Mouse (Mus musculus) hindbrain, postnatal 0 days (tissue): ENCODE results near the gene Rnase2b. TPM values are rescaled to one million over a fixed set of nuclear protein-coding genes. Genes with fewer than 3 reads are reported as not detected.

ENCODE experiments used
- ATAC-seq: fragments of 200-750 bp; cut with Nextera tagmentation; 2 replicates; pipeline ENCODE4 v1.8.0; 2017; ENCODE audit warnings: mild to moderate bottlenecking, moderate TSS enrichment, moderate library complexity
- DNase-seq: peaks from one replicate; pipeline ENCODE4 v3.0.0-alpha.2; 2015; ENCODE audit warnings: low spot score
- H3K27ac ChIP-seq: fragments of 300-500 bp; sonication (generic); 2 replicates; pipeline ENCODE4 v1.5.1; 2014; ENCODE audit warnings: mild to moderate bottlenecking
- H3K27me3 ChIP-seq: fragments of 300-500 bp; sonication (generic); 2 replicates; pipeline ENCODE4 v1.6.1; 2014; ENCODE audit warnings: low read length, mixed read lengths; ENCODE audit not compliant: insufficient read depth
- H3K36me3 ChIP-seq: fragments of 300-500 bp; sonication (generic); 2 replicates; pipeline ENCODE4 v1.6.1; 2014; ENCODE audit warnings: low read length, mixed read lengths; ENCODE audit not compliant: insufficient read depth
- H3K4me1 ChIP-seq: fragments of 300-500 bp; sonication (generic); 2 replicates; pipeline ENCODE4 v1.6.1; 2014; ENCODE audit warnings: antibody characterized with exemption, low read length, mixed read lengths; ENCODE audit not compliant: insufficient read depth
- H3K4me2 ChIP-seq: fragments of 300-500 bp; sonication (generic); 2 replicates; pipeline ENCODE4 v1.6.1; 2014; ENCODE audit warnings: low read depth, mild to moderate bottlenecking, low read length, moderate library complexity, mixed read lengths
- H3K4me3 ChIP-seq: fragments of 300-500 bp; sonication (generic); 2 replicates; pipeline ENCODE4 v1.5.1; 2014; ENCODE audit warnings: low read length
- H3K9ac ChIP-seq: fragments of 300-500 bp; sonication (generic); replicated peaks from 2 replicates; pipeline ENCODE4 v1.6.1; 2014; ENCODE audit warnings: mild to moderate bottlenecking, low read length, moderate library complexity, mixed read lengths
- H3K9me3 ChIP-seq: fragments of 300-500 bp; sonication (generic); 2 replicates; pipeline ENCODE4 v1.6.1; 2016; ENCODE audit warnings: low read length, mixed read lengths
- CTCF ChIP-seq: IDR thresholded peaks from 2 replicates; pipeline ENCODE4 v1.5.1; 2016; ENCODE audit warnings: antibody characterized with exemption, control low read depth, low read depth
- WGBS: fragments of 180-500 bp; shearing (Covaris S2); extraction: QIAGEN DNeasy Blood & Tissue Kit; methylation state at CpG from one replicate; pipeline ENCODE4 v1.1.7; 2014; 5-methylcytosine and 5-hydroxymethylcytosine counted together
- polyA plus RNA-seq: library from polyadenylated mRNA; unstranded; fragments of >200 nt; fragmentation: Nextera tagmentation; extraction: Ambion mirVana; gene quantifications from 2 replicates; pipeline ENCODE4 v1.2.1, GENCODE M21; 2015
- total RNA-seq: library from RNA; depleted of rRNA; stranded (reverse); fragments of >200 nt; gene quantifications from 2 replicates; pipeline ENCODE4 v1.2.3, GENCODE M21; 2014

Gene Rnase2b
- total and polyA plus RNA-seq, 2 experiments from 2014 or later = not detected

DNA sequence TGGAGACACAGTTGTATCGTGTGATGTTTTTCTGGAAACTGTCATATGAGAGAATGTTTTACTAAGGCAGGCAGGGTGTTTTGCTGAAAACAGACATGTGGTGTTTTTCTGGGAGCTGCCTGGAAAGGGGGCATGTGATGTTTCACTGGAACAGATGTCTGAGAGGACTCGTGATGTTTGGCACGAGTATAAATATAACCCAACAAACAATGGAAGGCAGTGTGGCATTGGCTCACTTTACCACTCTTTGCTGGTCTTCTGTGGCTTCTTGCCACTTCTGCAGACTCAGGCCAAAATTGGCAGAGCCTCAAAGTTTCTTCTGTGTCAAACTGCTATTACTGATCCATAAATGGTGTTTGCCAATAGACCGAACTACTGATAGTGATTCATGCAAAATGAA is 18.8 kb upstream of the Rnase2b start:
- H3K9me3 ChIP-seq = no peaks in the 10 kb centered on the region
- peak; percentile 44 for DNase-seq
- H3K9ac ChIP-seq = no peak overlapping the region
- H3K27ac ChIP-seq = no peak overlapping the region
- H3K27me3 ChIP-seq = no peaks in the 10 kb centered on the region
- no peak for TF ChIP-seq CTCF
- no peak; the same call in 1 of the 2 replicates for ATAC-seq
- H3K4me2 ChIP-seq = no peak overlapping the region
- H3K4me1 ChIP-seq = no peaks in the 10 kb centered on the region
- 50% methylated on average over 4 of the region's 4 CpGs for WGBS
- no peaks in the 10 kb centered on the region for H3K36me3 ChIP-seq
- no peak overlapping the region for H3K4me3 ChIP-seq

DNA sequence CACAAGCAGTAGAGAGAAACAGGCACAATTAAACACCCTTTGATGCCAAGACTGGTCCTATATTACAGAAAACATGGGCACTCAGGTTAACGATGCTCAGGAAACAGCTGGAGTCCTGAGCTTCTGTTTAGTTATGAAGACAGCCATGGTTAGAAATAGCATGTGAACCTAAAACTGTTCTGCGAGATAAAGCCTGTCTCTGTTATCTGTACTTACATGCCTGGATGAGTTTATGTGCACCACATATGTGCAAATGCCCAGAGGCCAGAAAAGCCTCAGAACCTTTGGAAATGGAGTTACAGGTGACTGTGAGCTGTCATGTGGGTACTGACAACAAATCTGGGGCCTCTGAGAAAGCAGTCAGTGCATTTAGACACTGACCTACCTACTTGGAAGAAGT is 18.1 kb upstream of the Rnase2b start:
- DNase-seq = no peak
- H3K4me3 ChIP-seq = no peak overlapping the region
- no peak overlapping the region for H3K9ac ChIP-seq
- TF ChIP-seq CTCF = no peak
- no peak for ATAC-seq
- H3K4me2 ChIP-seq = no peak overlapping the region
- H3K36me3 ChIP-seq = no peaks in the 10 kb centered on the region
- H3K4me1 ChIP-seq = no peaks in the 10 kb centered on the region
- no peaks in the 10 kb centered on the region for H3K9me3 ChIP-seq
- no peak overlapping the region for H3K27ac ChIP-seq
- 75% methylated on average over 2 of the region's 2 CpGs for WGBS
- no peaks in the 10 kb centered on the region for H3K27me3 ChIP-seq

DNA sequence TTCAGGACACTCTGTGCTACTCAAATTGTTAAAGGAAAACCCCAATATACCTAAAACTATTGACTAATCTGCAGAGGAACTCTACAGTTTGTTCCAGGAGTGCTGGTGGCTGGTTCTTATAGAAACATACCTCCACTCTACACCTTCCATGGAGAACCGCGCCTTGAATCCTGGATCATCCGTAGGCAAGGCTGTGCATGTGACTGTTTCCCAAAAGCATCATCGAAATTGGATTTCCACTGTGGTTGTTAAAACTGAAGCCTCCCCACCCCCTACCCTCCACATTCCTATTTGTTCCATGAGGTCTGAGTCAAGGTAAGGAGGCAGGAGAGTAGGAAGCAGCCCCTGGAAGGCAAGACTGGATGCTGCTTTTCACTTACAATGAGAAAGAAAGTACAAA is 17.6 kb upstream of the Rnase2b start:
- no peaks in the 10 kb centered on the region for H3K9me3 ChIP-seq

DNA sequence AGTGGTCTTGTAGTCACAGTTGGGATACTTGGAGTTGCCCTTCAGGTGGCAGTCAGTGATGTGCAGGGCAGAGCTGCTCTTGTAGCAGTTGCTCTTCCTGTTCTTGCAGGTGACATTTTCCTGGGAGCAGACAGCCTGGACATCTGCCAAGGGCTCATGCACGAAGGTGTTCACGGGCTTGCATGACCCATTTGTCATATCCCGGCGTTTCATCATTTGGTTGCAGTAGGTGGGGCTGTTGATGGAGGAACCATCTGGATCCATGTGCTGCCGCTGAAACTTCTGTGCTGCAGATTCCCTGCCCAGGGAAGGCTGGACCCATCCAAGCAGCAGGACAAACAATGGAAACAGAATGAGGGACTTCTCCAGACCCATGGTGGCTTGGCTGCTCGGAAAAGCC is 16.5 kb upstream of the Rnase2b start:
- 86% methylated on average over 6 of the region's 6 CpGs for WGBS
- Histone ChIP-seq H3K27ac (no peak overlapping the region), H3K9ac (no peak overlapping the region), H3K9me3 (no peaks in the 10 kb centered on the region), H3K4me3 (no peak overlapping the region), H3K27me3 (no peaks in the 10 kb centered on the region), H3K4me1 (no peaks in the 10 kb centered on the region), H3K4me2 (no peak overlapping the region), H3K36me3 (no peaks in the 10 kb centered on the region)
- no peak for TF ChIP-seq CTCF
- peak; percentile 2 for DNase-seq
- ATAC-seq = no peak

More for the DNA sequence above, 17.6 kb upstream of the Rnase2b start:
- H3K9ac ChIP-seq = no peak overlapping the region
- ATAC-seq = no peak
- no peaks in the 10 kb centered on the region for H3K4me1 ChIP-seq
- no peak overlapping the region for H3K4me3 ChIP-seq
- H3K27me3 ChIP-seq = no peaks in the 10 kb centered on the region
- no peak overlapping the region for H3K4me2 ChIP-seq
- no peaks in the 10 kb centered on the region for H3K36me3 ChIP-seq
- no peak overlapping the region for H3K27ac ChIP-seq
- WGBS = 94% methylated on average over 4 of the region's 4 CpGs
- no peak for TF ChIP-seq CTCF
- no peak for DNase-seq

DNA sequence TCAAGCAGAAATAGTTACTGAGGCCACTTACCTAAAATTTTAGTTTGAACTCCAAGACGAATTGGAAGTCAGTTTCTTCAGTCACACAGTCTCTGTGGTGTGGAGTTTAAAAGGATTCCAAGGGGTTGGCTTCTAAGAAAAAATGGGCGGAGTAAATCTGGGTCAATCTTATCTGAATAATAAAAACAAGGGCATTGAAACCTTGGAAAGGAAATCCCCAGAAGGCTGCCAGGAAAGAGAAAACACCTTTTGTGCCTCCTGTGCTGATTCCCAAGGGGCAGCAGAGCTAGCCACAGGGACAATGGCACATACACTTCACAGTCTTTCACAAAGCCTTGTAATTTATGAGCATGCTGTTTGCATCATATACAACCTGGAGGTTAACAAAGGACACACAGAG is 15.4 kb upstream of the Rnase2b start, which contains the start of gene Rnase1:
Gene Rnase1 (minus strand): TSS at position 101 of the 400 bp plus-strand sequence.
- no peak for ATAC-seq
- TF ChIP-seq CTCF = no peak
- Histone ChIP-seq H3K36me3 (no peaks in the 10 kb centered on the region), H3K9ac (no peak within 1 kb of the TSS), H3K9me3 (no peaks in the 10 kb centered on the region), H3K4me3 (no peak within 1 kb of the TSS), H3K27me3 (no peaks in the 10 kb centered on the region), H3K4me2 (no peak within 1 kb of the TSS), H3K27ac (no peak within 1 kb of the TSS), H3K4me1 (no peaks in the 10 kb centered on the region)
- peak; percentile 1 for DNase-seq
- WGBS = 49% methylated on average over 2 of the region's 2 CpGs

DNA sequence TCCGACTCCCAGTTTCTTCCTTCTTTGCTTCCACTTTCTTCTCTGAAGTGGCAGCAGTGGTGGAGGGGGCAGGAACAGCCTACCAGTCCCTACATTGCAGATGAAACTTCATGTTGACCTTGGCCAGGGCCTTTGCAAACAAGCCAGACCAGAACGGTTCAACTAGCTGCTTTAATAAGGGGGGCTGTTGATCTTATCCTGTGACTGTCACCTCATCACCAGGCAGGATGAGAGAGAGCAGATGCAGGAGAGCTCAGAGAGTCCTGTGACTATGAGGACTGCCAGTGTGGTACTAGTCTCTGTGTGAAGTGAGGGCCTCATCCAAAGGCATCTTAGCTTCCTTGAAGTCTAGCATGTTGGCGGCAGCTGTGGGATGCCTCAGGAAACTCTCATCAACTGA is 14.1 kb upstream of the Rnase2b start:
- Histone ChIP-seq H3K27me3 (no peaks in the 10 kb centered on the region), H3K4me1 (no peaks in the 10 kb centered on the region), H3K9ac (no peak overlapping the region), H3K9me3 (no peaks in the 10 kb centered on the region), H3K4me2 (no peak overlapping the region), H3K27ac (no peak overlapping the region), H3K36me3 (no peaks in the 10 kb centered on the region), H3K4me3 (no peak overlapping the region)
- ATAC-seq (no peak), DNase-seq (no peak)
- WGBS = 70% methylated on average over 3 of the region's 3 CpGs
- no peak for TF ChIP-seq CTCF

DNA sequence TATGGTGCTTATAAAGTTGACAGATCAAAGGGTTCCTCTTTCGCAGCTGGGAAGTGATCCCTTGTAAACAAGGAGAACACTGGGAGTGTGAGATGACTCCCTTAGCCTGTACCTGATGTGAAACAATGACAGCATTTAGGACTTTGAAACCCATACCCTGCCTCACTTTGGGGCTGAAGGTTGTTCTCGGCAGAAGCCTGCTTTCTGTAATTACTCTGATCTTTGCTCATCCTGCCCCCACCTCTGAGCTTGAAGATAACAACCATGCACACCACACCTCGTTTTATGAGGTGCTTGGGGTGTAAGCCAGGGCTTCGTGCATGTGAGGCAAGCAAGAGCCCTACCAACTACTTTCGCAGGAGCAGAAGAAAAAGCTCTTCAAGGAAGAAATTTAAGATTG is 12.9 kb upstream of the Rnase2b start:
- no peak overlapping the region for H3K9ac ChIP-seq
- H3K4me1 ChIP-seq = no peaks in the 10 kb centered on the region
- H3K27ac ChIP-seq = no peak overlapping the region
- TF ChIP-seq CTCF = no peak
- no peak for ATAC-seq
- no peak overlapping the region for H3K4me2 ChIP-seq
- H3K9me3 ChIP-seq = no peaks in the 10 kb centered on the region
- no peak overlapping the region for H3K4me3 ChIP-seq
- H3K36me3 ChIP-seq = no peaks in the 10 kb centered on the region
- 69% methylated on average over 5 of the region's 5 CpGs for WGBS
- no peak for DNase-seq
- no peaks in the 10 kb centered on the region for H3K27me3 ChIP-seq
